Mouse (Mus musculus) heart, embryonic 16.5 days (tissue): ENCODE data around the gene Ccdc74a. TPM values are rescaled to one million over a fixed set of nuclear protein-coding genes. Genes with fewer than 3 reads are reported as not detected.

ENCODE experiments used
- polyA plus RNA-seq: library from polyadenylated mRNA; unstranded; fragments of >200 nt; fragmentation: Nextera tagmentation; extraction: Ambion mirVana; gene quantifications from 2 replicates; pipeline ENCODE4 v1.2.1, GENCODE M21; 2015

The Ccdc74a gene
- polyA plus RNA-seq, 1 experiment from 2014 or later = 4.3 TPM

Other genes with a start within 250 kb of the Ccdc74a start
- gene Snap29, start 240.5 kb upstream of the Ccdc74a start, polyA plus RNA-seq = 11.6 and 12.9 TPM in 2 replicates
- gene Pi4ka, start 240.2 kb upstream of the Ccdc74a start, polyA plus RNA-seq = 30.8 and 31.7 TPM in 2 replicates
- 43.2 and 52.2 TPM in 2 replicates for gene Crkl, start 194.5 kb upstream of the Ccdc74a start, polyA plus RNA-seq
- gene Aifm3, start 156.9 kb upstream of the Ccdc74a start, polyA plus RNA-seq = 1.5 TPM in 2 replicates
- 51.8 and 59.2 TPM in 2 replicates for gene Lztr1, start 137.8 kb upstream of the Ccdc74a start, polyA plus RNA-seq
- 37.2 and 38.6 TPM in 2 replicates for gene Thap7, start 115.3 kb upstream of the Ccdc74a start, polyA plus RNA-seq
- 0.58 and 0.60 TPM in 2 replicates for gene Lrrc74b, start 85.2 kb upstream of the Ccdc74a start, polyA plus RNA-seq
- gene P2rx6, start 84.6 kb upstream of the Ccdc74a start, polyA plus RNA-seq = 0.58 and 0.61 TPM in 2 replicates
- gene Slc7a4, start 63.3 kb upstream of the Ccdc74a start, polyA plus RNA-seq = 10.5 and 12.3 TPM in 2 replicates
- 22.8 TPM in 2 replicates for gene Smpd4, start 27.1 kb upstream of the Ccdc74a start, polyA plus RNA-seq
- 32.3 and 35.9 TPM in 2 replicates for gene Med15, start 86.4 kb downstream of the Ccdc74a start, polyA plus RNA-seq
- gene Klhl22, start 113.1 kb downstream of the Ccdc74a start, polyA plus RNA-seq = 36.4 and 39.6 TPM in 2 replicates
- gene Scarf2, start 150.8 kb downstream of the Ccdc74a start, polyA plus RNA-seq = 4.3 and 5.5 TPM in 2 replicates
- gene B830017H08Rik, start 186.7 kb downstream of the Ccdc74a start, polyA plus RNA-seq = not detected in 2 replicates
- gene Car15, start 191.9 kb downstream of the Ccdc74a start, polyA plus RNA-seq = 2.0 and 2.6 TPM in 2 replicates
- 0.14 and 0.32 TPM in 2 replicates for gene Gm20518, start 245.2 kb downstream of the Ccdc74a start, polyA plus RNA-seq
- 0.04 and 0.05 TPM in 2 replicates for gene Tssk1, start 247.8 kb downstream of the Ccdc74a start, polyA plus RNA-seq